Mouse (Mus musculus): ENCODE results near the gene Gm10638.

The Gm10638 gene

DNA sequence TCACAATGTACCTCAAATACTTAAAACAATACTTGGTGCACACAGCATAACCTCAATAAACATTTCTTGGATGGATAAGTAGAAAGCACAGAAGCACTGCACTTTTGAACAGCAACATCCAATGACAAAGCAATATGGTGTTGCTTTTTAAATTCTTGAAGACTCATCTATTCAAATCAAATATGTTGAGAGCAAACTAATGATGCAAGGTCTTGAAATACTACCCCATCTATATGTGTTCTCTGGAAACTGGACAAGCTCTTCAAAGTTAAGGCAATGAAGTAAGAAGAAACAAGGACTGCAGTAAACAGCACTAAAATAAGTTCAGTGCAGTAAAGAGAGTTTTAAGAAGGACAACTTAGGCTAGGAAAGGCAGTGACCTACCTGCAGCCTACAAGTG lies 4.6 kb upstream of the Gm10638 start:
- DNase-seq, result no peak

DNA sequence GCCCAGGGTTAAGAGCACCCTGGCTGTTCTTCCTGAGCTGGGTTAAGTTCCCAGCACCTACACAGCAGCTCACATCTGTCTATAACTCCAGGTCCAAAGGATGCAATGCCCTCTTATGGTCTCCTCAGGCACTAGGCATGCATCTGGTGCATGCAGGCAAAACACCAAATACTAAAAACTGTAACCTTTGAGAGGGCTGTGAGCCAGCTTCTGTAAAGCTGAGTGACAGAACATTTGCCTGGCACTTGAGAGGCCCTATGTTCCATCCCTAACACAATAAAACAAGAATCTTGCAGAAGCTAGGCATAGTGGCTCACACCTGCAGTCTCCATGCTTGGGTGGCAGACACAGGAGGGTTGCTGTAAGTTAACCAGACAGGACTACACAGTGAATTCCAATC lies 3.9 kb upstream of the Gm10638 start:
- no peak for DNase-seq

DNA sequence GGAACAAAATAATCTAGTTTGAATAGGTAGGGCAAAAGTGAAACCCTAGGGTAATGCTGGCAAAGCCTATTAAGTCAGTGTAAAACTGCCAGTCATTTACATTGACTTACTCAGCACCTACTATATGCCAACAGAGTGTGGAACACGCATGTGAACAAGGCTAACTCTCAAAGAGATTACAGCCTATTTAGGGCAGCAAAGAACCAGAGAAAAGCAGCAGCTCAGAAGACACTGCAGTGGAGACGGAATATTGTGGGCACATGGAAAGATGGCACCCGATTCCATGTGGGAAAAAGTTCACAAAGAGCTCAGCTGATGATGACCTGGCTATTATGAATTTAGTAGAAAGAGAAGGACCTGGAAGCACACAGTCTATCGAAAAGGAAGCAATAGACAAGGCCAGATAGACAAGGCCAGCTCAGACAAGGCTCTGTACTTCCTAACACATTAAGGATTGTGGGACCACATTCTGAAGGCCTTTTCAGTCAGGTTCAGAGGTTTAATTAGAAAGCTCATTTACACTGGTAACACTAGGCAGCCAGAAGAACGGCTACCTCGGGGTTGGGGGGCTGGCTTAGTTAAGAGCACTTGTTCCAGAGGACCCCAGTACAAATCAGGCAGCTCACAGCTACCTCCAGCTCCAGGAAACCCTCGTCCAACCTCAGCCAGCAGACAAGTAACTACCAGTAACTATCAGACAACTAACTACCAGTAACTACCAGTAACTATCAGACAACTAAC lies 2.7 kb upstream of the Gm10638 start:
- DNase-seq, result no peak

DNA sequence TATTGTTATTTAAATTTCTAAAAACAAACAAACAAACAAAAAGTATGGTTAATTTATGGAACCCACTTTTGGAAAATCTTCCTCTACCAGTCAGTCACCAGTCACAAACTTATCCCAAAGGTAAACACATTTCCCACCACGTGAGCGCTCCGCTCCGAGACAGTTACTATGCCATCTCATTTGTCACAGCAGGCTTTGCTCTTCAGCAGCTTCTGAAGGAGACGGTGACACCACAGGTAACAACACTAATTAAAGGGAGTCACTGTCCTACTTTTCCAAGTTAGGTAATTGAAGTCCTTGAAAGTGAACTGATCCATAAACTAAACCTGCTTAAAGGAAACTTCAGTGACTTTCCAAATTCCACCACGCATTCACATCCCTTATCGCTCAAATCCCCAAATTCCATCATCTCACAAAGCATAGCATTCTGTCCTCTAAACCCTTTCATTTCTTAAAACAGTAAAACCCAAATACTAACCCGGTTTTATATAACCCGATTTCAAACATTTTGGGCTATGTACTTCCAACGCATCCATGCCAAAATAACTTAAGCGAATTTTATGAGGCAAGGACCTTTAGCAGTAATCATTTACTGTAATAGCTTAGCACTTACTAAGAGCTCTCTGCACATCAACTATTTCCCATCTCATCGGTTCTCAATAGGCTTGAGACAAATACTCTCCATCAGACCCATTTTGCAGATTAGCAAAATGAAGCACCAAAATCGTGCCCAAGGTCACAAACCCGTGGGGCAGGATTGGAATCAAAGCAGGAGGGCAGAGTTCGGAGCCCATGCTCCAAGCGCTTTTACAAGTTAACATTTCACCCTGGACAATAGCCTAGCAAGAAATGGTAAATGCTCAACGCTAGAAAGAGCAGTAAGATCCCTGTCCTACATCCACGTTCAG lies 932 bp upstream of the Gm10638 start:
- DNase-seq, result no peak

DNA sequence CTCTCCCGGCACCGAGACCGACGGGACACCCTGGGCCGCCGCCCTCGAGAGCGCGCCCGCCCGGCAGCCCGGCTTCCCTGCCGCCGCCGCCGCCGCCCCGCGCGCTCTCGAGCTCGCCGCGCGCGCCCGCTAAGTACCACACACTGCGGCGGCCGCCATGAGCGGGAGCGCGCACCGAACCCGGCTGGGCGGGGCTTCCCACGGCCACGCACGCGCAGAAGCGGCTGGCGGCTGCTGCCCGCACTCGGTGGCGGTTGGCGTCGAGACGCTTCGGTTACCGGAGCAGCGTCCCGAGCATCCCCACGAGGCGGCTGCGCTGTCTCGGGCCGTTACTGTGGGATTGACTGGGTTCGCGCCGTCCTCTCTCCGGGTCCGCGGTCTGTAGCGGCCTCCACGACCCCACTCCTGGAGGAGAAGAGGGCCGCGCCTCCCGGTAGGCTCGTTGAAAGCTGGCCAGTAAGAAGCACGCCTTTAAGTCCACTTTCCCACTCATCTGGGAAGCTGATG lies 489 bp downstream of the Gm10638 start:
- peak; percentile 94 for DNase-seq

DNA sequence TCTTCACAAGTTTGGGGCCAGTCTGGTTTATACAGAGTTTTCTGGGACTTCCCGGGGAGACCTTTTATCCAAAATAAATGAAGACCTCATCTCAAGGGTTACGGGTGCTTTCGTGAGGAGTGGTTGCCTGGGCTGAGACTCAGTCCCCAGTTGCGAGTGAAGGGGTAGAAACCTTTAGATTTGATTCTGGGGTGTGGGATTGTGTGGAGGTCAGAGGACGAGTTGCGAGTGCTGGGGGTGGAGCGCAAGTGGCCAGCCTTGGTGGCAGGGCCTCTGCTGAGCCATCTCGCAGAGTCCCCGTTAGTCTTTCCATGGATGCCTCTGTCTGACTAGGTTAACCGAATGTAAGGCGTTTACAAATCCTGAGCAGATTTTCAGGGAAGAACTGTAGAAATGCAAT lies 1.0 kb downstream of the Gm10638 start:
- DNase-seq, result no peak

DNA sequence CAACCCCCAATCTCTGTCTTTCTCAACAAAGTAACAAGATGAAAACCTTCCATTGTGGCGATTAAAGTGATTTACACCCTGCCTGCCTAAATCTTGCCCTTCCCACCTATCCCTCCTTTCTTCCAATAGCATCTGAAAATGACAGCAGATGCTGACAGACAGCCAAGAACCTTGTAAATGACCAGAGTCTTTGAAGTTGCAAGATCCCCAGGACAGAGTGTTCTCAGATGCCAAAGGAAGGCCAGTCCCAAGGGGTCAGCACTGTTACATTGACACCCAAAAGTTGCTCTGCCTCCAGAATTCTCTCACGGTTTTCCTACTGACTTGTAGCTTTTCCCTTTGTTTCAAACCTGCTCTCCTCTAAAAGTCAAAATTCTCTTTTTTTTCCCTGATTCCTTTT lies 4.3 kb downstream of the Gm10638 start:
- DNase-seq, result no peak

DNA sequence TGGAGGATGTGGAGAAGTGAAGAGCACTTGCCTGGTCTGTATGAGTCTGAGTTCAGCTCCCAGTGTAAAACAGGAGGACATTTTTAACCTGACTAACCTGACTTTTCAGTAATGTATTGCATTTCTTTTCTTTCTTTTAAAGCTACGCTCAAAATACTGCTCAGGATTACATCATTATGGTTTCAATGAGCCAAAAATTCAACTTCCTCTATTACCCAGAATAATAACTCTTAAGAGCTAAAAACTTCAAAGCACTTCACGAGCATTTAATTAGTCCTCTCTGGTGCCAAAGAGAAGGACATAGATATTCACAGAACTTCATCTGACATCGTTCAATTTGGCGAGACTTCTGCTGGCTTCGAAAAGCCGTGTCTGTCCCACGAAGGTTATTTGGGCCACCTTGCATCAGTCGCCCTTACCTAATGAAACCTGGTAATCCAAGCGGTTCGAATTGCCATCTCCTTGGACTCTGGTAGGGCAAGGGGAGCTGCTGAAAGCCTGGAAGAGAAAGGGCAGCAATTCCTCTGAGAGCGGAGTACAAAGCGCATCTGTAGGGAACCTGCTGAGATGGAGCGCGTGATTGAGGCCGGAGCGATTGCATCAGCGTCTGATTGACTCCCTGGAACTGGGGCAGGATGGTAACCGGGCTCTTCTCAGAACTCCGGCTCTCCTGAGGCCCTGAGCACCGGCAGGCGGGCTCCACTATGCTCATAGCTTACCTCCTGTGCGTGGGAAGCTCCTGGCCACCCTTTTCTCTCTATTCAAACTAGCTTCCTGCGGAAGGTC lies 11.6 kb downstream of the Gm10638 start:
- peak; percentile 33 for DNase-seq

DNA sequence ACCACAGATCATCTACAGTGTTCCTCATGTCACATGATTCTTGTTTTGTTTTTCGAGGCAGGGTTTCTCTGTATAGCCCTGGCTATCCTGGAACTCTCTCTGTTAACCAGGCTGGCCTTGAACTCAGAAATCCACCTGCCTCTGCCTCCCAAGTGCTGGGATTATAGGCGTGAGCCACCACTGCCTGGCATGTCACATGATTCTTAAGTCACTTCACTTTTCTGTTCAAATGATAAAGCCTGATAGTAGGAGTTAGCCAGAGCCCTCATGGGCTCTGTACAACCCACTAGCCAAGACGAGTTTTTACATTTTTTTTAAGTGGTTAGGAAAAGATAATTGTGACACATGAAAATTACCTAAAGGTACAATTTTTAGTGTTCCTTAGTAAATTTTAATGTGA lies 13.2 kb downstream of the Gm10638 start:
- no peak for DNase-seq

DNA sequence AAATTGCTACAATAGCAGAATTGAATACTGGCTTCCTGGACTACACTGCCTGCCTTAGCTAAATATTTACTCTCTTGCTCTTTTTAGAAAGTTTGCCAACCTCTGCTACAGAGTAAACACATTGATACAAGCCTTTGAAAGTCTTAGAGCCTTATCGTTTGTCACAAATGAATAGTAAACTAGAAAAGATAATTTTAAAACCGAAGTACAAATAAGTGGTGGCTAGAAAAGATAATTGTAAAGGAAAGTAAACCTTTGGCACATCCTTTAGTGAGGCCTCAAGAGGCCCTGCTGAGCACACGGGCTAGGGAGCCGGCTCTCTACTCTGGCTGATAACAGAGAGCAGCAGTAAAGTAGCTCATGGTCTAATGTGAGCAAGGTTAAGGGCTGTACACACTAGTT lies 13.6 kb downstream of the Gm10638 start:
- DNase-seq, result no peak

DNA sequence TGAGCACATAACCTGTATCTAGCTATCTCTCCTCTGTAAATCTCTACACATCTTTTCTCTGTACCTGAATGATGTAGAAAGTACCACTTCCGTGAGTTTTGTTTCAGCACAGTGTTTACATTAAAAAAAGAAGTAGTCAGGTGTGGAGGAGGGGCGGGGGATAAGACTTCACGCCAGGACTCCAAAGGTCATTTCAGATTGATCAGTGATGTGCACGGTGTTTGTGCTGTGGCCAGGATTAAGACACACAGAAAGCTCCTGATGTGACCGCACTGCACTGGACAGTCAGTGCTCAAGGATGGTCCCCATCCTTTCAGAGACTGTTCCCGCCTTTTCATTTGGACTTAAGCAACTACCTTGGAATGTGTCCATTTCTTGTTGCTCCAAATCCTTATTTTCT lies 15.2 kb downstream of the Gm10638 start:
- no peak for DNase-seq

DNA sequence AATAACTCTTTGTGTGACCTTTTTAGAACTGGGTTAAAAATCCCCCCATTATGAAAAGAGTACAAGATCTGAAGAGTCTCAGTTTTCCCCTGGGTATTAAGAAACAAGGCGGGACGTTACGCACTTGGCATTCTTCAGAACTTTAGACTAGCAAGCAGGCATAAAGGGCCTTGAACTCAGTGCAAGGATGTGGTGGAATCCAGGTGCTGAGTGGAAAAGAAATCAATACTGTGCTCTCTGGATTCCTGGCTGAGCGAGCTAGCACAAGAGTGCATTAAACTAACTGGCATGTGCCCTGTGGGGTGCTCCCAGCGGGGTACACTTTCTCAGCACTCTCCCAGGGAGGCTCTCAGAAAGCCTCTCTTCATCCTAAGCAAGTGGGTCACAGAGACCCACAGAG lies 17.3 kb downstream of the Gm10638 start:
- DNase-seq, result no peak

DNA sequence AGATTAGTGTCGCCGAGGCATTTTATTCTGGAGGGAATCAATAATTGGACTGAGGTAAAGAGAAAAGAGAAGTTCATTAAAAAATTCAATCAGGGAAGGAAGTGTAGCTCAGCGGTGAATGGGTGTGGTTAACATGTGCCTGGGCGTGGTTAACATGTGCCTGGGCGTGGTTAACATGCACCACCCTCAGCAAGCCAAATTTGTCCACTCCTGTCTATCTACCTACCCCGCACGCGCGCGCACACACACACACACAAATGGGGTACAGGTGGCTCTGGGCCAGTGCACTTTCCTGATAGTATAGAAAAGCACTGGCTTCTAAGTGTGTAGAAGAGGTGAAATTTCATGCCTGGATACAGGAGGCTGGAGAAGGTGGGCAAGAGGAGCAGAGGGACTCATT lies 19.7 kb downstream of the Gm10638 start:
- no peak for DNase-seq

DNA sequence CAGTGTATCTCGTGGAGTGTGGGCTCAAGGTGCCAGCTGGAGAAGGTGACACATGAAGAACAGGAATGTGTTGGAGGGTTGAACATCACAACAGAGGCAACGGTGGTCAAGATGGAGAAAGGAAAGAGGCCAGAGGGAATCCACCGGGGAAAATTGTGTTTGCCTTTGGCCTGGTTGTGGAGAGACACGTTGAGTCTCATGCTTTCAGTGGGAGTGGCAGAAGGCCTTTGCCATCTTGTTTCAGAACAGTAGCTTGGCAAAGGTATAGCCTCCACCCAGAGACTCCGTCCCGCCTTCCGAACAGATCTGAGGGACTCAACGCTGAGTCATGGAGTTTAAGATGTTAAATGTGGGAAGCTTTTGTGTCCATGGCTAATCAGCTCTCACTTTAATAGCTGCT lies 20.2 kb downstream of the Gm10638 start:
- DNase-seq, result no peak

DNA sequence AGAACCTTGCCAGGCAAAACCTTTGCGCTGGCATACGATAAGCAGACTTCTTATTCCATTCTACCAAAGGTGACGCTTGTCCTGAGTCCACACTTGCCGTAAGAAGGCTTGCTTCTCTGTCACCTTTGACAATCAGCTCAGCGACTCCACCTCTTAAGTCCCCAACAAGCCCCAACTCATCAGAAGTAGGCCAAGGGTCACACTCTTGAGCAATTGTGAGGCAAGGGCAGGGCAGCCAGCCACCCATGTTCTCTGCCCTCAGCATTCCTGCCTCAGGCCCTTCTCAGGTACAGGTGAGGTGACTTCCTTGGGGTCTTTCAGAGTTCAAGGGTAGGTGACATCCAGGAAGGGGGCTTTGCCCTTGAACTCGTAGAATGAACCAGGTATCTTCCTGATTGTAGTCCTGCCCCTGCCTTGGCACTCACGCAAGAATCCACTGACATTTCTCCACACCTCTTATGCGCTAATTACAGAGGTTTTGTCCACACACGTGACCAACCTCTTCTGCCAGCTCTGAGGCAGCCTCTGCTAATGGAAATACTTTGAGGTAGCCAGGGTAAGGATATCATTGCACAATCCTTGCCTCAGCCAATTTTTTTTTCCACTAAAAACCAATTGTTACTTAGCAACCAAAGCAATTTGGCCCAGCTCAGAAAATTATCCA lies 21.2 kb downstream of the Gm10638 start:
- DNase-seq, result no peak

DNA sequence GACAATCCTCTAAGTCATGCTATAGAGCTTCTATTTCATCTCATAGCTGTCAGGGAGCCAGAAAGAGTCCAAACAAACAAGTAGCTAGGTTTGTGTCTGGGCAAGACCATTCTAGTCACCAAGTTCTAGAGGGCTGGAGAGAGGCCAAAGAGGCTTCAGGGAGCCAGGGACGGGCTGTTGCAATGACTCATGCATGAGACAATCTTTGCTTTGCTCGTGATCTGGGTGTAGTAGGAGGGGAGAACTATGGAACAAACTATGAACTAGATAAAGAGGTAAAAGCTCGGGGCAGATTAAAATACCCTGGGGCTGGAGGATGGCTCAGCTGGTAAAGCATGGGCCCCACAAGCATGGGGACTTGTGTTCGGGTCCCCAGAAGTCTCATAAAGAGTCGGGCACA lies 23.0 kb downstream of the Gm10638 start:
- peak; percentile 10 for DNase-seq

DNA sequence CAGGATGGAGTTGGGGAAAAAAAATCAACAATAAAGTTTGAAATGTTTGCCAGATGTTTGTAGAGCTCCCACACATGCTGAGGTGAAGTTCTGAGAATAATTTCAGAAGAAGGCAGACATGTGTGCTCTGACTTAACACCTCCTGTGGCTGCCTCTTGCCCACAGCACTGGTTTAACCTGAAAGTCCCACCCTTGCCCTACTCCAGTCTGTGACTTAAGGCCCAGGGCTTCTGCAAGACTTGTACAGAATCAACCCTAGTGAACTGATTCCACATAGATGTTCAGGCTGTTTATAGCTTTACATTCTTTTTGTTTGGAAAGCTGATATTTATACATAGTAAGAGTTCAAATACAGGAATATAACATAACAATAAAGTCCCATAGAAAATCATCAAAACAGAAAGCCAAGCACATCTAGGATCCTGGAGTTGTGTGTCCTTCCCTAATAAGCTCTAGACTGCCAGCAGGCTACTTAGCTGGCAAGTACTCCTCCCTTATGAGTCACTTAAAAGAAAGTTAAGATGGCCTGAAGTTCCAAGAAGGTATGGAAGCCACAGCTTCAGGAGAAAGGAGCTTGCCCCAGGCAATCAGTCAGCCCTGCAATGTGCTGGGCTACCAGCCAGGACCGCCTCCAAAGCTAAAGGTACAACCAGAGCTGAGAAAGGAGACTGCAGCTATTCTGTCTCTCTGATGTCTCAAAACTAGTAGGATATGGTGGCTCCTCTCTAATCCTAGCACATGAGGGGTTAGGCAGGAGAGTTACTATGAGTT lies 24.6 kb downstream of the Gm10638 start:
- DNase-seq, result no peak

DNA sequence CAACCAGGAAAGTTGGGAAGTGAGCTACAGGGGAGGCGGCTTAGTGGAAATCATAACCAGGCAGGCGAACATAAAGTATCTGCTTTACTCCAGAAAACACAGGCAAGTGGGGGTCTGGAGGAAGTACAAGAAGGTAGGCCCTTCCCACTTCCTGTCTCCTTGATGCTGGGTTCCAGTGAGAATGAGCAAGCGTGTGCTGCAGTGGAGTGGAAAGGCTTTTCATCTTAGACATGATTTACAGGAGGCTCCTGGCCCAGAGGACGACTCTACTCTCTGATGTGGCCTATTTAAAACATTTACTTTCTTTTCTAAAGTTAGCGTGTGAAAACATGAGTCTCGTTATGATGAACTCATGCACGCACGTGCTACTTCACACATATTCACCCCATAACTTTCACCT lies 33.7 kb downstream of the Gm10638 start:
- DNase-seq, result no peak

DNA sequence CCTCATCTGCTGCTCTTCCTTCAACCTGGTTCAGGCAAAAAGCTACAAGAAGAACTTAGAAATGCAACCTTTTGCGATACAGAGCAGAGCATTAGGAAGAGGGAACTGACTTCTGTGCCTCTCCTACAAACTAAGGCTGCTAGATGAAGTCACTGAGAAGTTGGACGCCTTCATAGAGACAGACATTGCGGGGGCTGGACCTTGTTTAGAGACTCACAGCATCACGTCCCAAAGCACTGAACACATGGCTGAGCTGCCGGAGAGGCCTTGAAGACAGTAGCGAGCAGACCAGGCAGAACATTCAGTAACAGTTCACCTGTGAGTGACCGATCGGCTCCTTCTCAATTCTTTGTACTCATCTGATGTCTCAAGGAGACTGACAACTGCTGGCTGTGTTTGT lies 35.6 kb downstream of the Gm10638 start:
- no peak for DNase-seq

DNA sequence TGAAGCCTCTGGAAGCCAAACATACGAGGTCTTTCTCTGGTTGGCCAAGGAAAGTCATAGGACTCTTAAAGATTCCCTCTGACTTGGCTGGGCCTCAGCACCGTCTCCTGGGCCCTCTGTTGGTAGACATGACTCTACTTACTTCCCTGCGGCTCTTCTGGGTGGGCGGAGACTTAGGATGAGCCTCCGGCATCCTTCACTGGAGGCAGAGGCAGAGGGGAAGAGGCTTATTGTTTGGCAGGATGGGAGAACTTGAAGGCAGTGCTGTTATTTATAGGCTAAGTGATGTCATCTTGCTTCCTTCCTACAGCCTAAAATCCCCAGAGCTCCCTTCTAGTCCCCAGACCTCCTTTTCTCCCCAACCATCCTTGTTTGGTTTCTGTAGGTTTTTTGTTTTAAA lies 41.0 kb downstream of the Gm10638 start:
- DNase-seq, result no peak

DNA sequence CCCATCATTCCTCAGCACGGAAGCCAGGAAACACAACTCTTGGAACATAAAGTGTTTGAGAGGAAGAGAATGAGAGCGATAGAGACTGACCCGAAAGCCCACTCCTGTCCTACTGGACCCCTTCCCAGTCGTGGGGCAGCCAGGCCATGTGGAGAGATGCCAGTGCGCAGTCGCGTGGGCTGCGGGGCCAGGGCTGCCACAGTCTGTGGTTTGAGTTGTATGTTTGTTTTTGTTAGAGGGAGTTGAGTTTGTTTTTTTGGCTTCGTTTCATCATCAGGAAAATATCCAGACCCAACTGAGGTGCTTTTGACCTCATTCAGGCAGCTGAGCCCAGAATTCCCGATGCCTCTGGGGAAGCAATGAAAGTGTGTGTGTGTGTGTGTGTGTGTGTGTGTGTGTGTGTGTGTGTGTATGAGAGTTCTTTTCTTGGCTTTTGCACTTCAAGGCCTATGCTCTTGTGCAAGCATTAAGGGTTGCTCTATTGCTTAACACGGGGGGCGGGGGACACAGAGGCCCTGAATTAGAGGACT lies 42.5 kb downstream of the Gm10638 start:
- no peak for DNase-seq

DNA sequence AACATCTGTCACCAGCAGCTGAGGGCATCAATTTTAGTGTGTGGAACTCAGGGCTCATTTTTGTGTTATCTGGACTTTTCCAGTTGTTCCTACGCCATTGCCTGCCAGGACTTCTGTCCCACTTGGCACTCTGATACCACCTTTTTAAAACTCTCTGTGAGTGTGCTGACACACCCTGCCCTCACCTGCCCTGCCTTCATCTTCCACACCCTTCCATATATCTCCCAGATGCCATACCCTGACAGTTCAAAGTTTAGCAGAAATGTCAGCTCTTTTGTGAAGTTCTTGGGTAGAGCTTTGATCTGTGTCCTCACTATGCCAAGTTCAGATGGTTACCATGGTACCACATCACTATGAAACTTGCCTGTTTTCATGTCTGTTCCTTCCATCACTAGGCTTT lies 44.1 kb downstream of the Gm10638 start:
- no peak for DNase-seq
